Mouse (Mus musculus) heart, adult 11 months (tissue): Measurements from ENCODE around the gene Rtn4rl1.

Experiments
- DNase-seq: peaks from one replicate; pipeline ENCODE4 v3.0.0; 2022

Gene Rtn4rl1

GRCm38 (mm10) chr11:75190371-75190724 is 3.2 kb upstream of the Rtn4rl1 start:
- DNase-seq: peak; percentile 97

- peak; percentile 91 for DNase-seq
Measured at GRCm38 (mm10) chr11:75190905-75191441, 2.6 kb upstream of the Rtn4rl1 start, which contains the start of gene Dph1. Gene Dph1 (minus strand): TSS chr11:75191241.

GRCm38 (mm10) chr11:75191841-75192240 is 1.7 kb upstream of the Rtn4rl1 start:
- peak; percentile 92 for DNase-seq

- peak; percentile 98 for DNase-seq
Measured at GRCm38 (mm10) chr11:75192336-75193214, 1.0 kb upstream of the Rtn4rl1 start.

GRCm38 (mm10) chr11:75194121-75194849 is 702 bp downstream of the Rtn4rl1 start:
- peak; percentile 92 for DNase-seq

- DNase-seq: peak; percentile 95
Measured at GRCm38 (mm10) chr11:75194850-75195461, 1.4 kb downstream of the Rtn4rl1 start.

- DNase-seq: peak; percentile 84
Measured at GRCm38 (mm10) chr11:75196131-75196530, 2.5 kb downstream of the Rtn4rl1 start.

GRCm38 (mm10) chr11:75197956-75198355 is 4.4 kb downstream of the Rtn4rl1 start:
- DNase-seq: no peak

- no peak for DNase-seq
Measured at GRCm38 (mm10) chr11:75198792-75199191, 5.2 kb downstream of the Rtn4rl1 start.

- no peak for DNase-seq
Measured at GRCm38 (mm10) chr11:75199951-75200350, 6.4 kb downstream of the Rtn4rl1 start.

- no peak for DNase-seq
Measured at GRCm38 (mm10) chr11:75200935-75201334, 7.4 kb downstream of the Rtn4rl1 start.

GRCm38 (mm10) chr11:75201721-75202120 is 8.1 kb downstream of the Rtn4rl1 start:
- DNase-seq: no peak

- no peak for DNase-seq
Measured at GRCm38 (mm10) chr11:75203926-75204325, 10.3 kb downstream of the Rtn4rl1 start.

- DNase-seq: no peak
Measured at GRCm38 (mm10) chr11:75204472-75204871, 10.9 kb downstream of the Rtn4rl1 start.

- DNase-seq: no peak
Measured at GRCm38 (mm10) chr11:75206347-75206746, 12.8 kb downstream of the Rtn4rl1 start.

GRCm38 (mm10) chr11:75209363-75209762 is 15.8 kb downstream of the Rtn4rl1 start:
- DNase-seq: no peak

- DNase-seq: no peak
Measured at GRCm38 (mm10) chr11:75210093-75210492, 16.5 kb downstream of the Rtn4rl1 start.

- DNase-seq: no peak
Measured at GRCm38 (mm10) chr11:75210755-75211154, 17.2 kb downstream of the Rtn4rl1 start.

- peak; percentile 97 for DNase-seq
Measured at GRCm38 (mm10) chr11:75212031-75212667, 18.6 kb downstream of the Rtn4rl1 start.

GRCm38 (mm10) chr11:75212876-75213275 is 19.3 kb downstream of the Rtn4rl1 start:
- peak; percentile 90 for DNase-seq

- DNase-seq: peak; percentile 94
Measured at GRCm38 (mm10) chr11:75213372-75214080, 19.9 kb downstream of the Rtn4rl1 start.
